Mouse (Mus musculus) mesoderm, embryonic 11.5 days (tissue): Measurements from ENCODE around the gene Ucn.

Experiments
- DNase-seq: peaks from one replicate; pipeline ENCODE4 v3.0.0-alpha.2; 2012; ENCODE audit warnings: low read depth, low spot score

The Ucn gene

GRCm38 (mm10) chr5:31138241-31138967, at the start of gene Ucn:
TSS of gene Ucn (minus strand) at chr5:31138829.
- no peak for DNase-seq

DNA sequence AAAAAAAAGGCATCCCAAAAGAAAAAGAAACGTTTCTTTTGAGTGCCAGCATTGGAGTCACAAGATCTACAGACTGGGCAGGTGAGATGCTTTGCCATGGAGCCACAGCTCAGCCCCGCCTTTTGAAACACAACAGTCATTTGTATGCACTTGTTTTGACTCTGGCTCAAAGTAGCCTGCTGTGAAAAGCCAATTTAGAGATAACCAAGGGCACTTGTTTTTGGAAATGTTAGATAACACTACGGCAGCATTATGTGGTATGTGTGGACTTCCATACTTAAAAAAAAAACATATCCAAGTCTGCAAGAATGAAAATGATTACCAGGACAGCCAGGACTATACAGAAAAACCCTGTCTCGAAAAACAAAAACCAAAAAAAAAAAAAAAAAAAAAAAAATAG, 45.0 kb upstream of the Ucn start:
- no peak for DNase-seq

GRCm38 (mm10) chr5:31181183-31181770, 42.6 kb upstream of the Ucn start:
- no peak for DNase-seq

DNA sequence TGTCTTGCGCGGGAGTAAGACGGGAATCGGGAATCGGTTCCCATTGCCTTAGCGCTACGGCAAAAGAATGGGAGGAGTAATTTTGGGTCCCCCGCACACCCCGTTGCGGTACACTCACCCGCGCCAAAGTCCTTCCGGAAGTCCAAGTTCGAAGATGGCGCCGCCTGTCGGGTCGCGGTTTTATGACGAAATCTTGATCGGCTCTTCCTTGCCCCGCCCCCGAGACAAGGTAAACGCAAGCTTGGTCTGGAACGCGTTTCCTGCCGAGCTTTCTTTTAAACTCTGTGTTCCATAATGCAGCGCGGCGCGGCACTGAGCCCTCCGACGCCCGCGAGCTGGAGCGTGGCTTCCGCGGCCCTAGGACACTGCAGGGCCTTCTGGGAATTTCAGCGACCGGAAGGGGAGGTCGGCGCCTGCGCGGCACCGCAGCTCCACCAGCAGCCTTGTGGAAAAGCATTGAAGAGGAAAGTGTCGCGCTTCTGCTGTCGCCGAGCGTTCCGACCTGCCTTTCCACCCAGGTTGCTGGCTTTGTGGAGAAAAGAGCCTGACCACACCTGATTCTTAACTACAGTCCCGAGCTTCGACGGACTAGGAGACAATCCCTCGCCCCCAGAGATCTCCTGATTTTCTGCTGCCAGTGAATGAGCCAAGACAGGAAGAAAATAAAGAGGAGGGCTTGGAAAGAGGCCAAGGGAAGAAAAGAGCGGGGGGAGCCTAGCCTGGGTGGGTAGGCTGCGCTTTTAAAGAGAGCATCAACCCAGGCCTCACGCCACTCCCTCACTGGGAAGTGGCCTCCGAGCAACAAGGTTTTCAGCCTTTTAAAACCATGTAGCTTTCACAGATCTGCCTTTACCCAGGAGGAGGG, 41.4 kb upstream of the Ucn start, which contains the start of the genes Gm29609 and Gtf3c2:
Gene Gm29609 (minus strand): TSS at position 146 of the 865 bp plus-strand sequence.
Gene Gtf3c2 (minus strand): TSS at position 379 of the 865 bp plus-strand sequence.
- DNase-seq = peak; percentile 95

DNA sequence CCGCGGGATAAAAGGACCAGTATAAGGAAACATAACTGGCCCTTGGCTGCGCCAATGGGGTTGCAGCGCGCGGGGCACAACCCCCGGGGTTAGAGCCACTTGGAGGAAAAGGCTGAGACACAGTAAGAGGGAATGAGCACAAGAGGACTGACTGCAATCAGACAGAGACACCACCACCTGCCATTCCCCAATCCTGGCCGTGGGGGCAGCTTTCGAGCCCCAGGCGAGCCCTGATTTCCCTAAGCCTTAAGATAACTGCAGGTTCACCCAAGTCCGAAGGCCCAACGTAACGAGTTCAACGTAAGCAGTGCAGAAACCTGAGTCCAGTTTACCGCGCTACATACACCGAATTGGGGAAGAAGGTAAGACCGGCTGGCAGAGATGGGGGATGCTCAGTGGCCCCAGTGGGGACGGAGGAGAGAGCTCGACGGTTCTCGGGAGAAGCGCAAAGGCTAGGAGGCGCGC, 40.7 kb upstream of the Ucn start:
- DNase-seq = peak; percentile 43

DNA sequence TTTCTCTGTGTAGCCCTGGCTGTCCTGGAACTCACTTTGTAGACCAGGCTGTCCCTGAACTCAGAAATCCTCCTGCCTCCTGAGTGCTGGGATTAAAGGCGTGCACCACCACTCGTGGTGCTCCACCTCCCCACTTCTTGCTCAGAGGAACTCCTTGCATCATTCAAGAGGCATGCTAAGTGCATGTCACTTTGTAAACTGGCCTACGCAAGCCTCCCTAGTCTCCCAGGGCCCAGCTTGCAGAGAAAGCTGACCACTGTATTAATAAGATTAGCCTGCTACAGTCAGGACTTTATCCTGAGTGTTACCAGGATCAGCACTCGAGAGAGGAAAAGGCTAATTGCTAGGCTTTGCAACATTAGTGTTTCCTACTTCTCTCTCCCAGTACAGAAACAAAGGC, 30.0 kb upstream of the Ucn start:
- no peak for DNase-seq

DNA sequence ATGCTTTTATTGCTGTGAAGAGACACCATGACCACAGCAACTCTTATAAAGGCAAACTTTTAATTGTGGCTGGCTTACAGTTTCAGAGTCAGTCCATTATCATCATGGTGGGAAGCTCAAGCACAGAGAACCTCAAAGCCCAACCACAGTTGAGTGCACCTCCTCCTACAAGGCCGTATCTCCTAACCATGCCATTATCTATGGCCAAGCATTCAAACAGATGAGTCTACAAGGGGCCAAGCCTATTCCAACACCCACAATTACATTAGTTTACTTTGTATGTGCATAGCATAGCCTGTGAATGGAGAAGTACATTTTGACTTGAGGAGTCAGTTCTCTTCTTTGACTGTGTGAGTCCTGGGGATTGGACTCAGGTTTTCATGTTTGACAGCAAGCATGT, 26.2 kb upstream of the Ucn start:
- no peak for DNase-seq

GRCm38 (mm10) chr5:31162462-31162861, 23.8 kb upstream of the Ucn start:
- DNase-seq = no peak

GRCm38 (mm10) chr5:31154152-31154553, 15.5 kb upstream of the Ucn start, which contains the start of gene Mpv17:
TSS of gene Mpv17 (minus strand) at chr5:31154251.
- DNase-seq = peak; percentile 87

DNA sequence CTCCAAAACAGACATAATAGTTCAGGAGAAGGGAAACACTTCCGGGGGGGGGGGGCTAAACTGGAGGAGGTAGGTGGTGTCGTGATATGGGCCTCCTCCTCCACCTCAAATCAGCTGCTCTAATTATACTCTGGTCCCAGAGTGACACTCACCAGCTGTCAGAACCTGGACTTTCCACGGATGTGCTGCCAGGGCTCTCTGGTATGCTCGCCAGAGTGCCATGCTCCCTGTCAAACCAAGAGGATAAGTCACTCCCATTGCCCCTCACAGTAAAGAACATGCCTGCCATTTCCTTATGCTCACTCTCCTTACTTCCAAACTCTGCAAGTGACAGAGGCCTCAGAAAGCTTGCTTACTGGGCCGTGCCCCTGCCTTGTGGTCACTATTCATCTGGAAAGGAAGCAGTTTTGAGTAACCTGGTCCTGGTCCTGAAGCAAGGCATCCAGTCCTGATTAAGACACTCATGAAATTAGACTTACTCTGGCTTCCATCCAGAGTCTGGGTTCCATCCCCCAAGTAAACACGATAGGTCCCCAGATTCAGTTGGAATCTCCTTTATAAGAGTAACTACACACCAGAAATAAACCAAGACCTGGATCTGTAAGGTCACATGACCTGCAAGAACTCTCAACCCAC, 15.0 kb upstream of the Ucn start:
- DNase-seq = no peak

GRCm38 (mm10) chr5:31151746-31152145, 13.1 kb upstream of the Ucn start:
- no peak for DNase-seq

- DNase-seq = no peak
Measured at GRCm38 (mm10) chr5:31149781-31150180, 11.2 kb upstream of the Ucn start.

DNA sequence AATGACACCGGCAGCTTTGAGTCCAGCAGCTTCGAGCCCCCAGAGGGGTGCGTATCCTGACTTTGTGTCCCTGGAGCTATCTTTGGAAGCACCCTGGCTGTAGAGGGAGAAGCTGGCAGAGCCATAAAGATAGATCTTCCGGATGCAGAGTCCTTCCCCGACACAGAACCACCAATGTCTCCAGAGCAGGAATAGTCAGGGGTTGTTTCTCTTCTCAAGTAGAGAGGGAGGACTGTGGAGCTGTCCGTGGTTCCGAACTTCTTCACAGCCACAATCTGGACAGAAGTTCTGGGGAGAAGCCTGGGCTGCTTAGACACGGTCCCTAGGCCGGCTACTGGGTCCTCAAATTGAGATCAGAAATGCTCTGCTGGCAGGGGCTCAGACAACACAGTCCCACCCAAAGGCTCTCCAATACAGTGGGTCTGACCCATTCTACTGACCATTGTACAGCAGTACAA, 368 bp upstream of the Ucn start:
- peak; percentile 42 for DNase-seq

- DNase-seq = peak; percentile 8
Measured at GRCm38 (mm10) chr5:31137658-31138057, 971 bp downstream of the Ucn start.

- no peak for DNase-seq
Measured at GRCm38 (mm10) chr5:31136730-31137424, 1.8 kb downstream of the Ucn start.

DNA sequence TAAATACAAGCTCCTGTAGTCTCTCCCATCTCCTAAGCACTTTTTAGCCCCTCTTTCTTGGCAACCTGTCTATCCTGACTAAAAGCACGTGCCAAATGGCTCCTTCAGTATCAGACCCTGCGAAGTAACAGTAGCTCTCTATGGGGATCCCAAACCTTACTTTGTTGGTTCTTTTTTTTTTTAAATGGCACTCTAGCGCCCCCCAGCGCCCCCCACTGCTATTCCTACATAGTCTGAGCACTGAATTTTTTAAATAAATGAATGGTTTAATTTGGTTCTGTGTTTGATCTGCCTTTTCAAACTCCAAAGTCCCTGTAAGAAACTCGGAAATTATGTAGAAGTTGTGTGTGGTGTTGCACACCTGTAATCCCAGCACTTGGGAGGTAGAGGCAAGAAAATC, 12.6 kb downstream of the Ucn start:
- DNase-seq = no peak

GRCm38 (mm10) chr5:31123481-31123880, 15.1 kb downstream of the Ucn start:
- no peak for DNase-seq

DNA sequence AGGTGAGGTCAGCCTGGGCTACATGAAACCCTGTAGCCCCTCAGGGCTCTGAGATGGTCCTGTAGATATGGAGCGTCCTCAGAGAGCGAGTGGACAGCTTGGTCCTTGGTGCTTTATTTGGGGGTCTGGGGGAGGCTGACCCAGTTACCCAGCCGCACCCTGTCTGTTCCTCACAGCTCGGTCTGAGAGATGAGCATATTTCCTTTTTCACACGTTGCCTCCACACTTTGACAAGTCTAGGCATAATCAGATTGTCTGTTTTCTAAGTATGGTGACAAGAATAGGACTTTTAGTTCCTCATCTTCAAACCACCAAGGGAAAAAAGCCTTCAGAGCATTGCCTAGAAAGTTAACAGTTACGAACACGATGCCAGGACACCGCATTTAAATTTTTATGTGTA, 17.5 kb downstream of the Ucn start:
- no peak for DNase-seq

- no peak for DNase-seq
Measured at GRCm38 (mm10) chr5:31116912-31117311, 21.7 kb downstream of the Ucn start.

DNA sequence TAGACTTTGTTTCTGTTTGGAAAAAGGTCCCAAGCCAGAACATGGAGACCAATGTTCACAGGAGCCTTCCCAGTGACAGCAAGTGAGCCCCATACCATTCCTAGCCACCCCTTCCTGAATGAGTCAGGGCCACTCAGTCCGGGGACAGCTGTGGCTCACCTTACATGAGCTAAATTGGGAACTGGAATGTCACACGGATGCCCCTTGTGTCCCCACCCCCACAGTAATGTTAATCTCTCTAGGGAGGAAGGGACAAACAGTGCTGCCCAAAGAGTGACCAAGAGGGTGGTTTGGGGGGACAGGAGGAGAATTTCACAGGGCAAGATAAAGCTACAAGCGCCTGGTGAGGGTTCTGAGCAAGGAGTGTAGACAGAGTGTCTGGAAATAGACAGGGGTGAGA, 22.3 kb downstream of the Ucn start, which contains the start of gene Trim54:
Gene Trim54 (plus strand): TSS at position 359 of the 400 bp plus-strand sequence.
- DNase-seq = no peak

DNA sequence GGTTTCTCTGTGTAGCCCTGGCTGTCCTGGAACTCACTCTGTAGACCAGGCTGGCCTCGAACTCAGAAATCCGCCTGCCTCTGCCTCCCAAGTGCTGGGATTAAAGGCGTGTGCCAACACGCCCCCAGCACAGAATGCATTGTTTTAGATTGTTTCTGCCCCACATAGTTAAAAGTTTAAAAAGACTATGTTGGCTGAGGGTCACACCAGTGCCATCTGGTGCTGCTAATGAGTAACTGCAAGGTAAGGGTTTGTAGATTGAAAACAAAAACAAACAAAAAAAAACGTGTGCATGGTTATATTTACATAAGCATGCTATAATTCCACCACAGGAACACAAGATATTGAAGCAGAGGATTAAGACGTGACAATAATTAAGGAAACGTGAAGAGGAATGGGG, 27.8 kb downstream of the Ucn start:
- no peak for DNase-seq
